Mouse (Mus musculus) MEL (cell line): Measurements from ENCODE around the gene Relb. TPM values are rescaled to one million over a fixed set of nuclear protein-coding genes. Genes with fewer than 3 reads are reported as not detected.

ENCODE experiments used
- DNase-seq: peaks from one replicate; pipeline ENCODE4 v3.0.0; 2011; ENCODE audit warnings: low read depth, low spot score
- H3K27ac ChIP-seq: 2 replicates; pipeline ENCODE4 v1.5.1; 2012; ENCODE audit warnings: low read depth, mild to moderate bottlenecking, control low read depth, low read length, moderate library complexity; ENCODE audit not compliant: control insufficient read depth
- H3K27me3 ChIP-seq, 2 experiments: fragments of 150-350 bp in 1 of 2; sonication (generic) in 1 of 2; 2 replicates each; pipeline ENCODE4 v1.6.1; 2012; ENCODE audit warnings: low read length in 2 of 2, mild to moderate bottlenecking in 2 of 2, improper control_type of control experiment in 1 of 2, moderate library complexity in 1 of 2; ENCODE audit not compliant: insufficient read depth in 2 of 2, control insufficient read depth in 1 of 2
- H3K36me3 ChIP-seq, 2 experiments: 2 replicates each; pipeline ENCODE4 v1.6.1; 2012 to 2014; ENCODE audit warnings: low read length in 2 of 2, improper control_type of control experiment in 1 of 2, inconsistent platforms in 1 of 2, mild to moderate bottlenecking in 1 of 2; ENCODE audit not compliant: insufficient read depth in 2 of 2, control insufficient read depth in 1 of 2
- H3K4me1 ChIP-seq, 2 experiments: fragments of 150-350 bp in 1 of 2; sonication (generic) in 1 of 2; 2 replicates each; pipeline ENCODE4 v1.6.1; 2012; ENCODE audit warnings: low read length in 2 of 2, improper control_type of control experiment in 1 of 2, mild to moderate bottlenecking in 1 of 2; ENCODE audit not compliant: insufficient read depth in 2 of 2, control insufficient read depth in 1 of 2
- H3K4me3 ChIP-seq, 2 experiments: fragments of 150-350 bp in 1 of 2; sonication (generic) in 1 of 2; 2 replicates each; pipeline ENCODE4 v1.5.1; 2012; ENCODE audit warnings: low read depth in 2 of 2, low read length in 2 of 2, mild to moderate bottlenecking in 2 of 2, moderate library complexity in 2 of 2, control low read depth in 1 of 2, improper control_type of control experiment in 1 of 2; ENCODE audit not compliant: control insufficient read depth in 1 of 2, insufficient read depth in 1 of 2
- H3K79me2 ChIP-seq: 2 replicates; pipeline ENCODE4 v1.6.1; 2012; ENCODE audit warnings: mild to moderate bottlenecking, low read length, moderate library complexity; ENCODE audit not compliant: control insufficient read depth, poor library complexity, insufficient read depth
- H3K9ac ChIP-seq: 2 replicates; pipeline ENCODE4 v1.6.1; 2012; ENCODE audit warnings: low read depth, mild to moderate bottlenecking, control low read depth, low read length, moderate library complexity; ENCODE audit not compliant: control insufficient read depth, poor library complexity, severe bottlenecking
- H3K9me3 ChIP-seq: fragments of 150-350 bp; sonication (generic); replicated peaks from 2 replicates; pipeline ENCODE4 v1.6.1; 2012; ENCODE audit warnings: mild to moderate bottlenecking, low read length, improper control_type of control experiment, moderate library complexity; ENCODE audit not compliant: insufficient read depth
- BHLHE40 ChIP-seq: IDR thresholded peaks from 2 replicates; pipeline ENCODE4 v1.6.1; 2012; ENCODE audit warnings: low read depth, mild to moderate bottlenecking, inconsistent platforms, low read length, improper control_type of control experiment, borderline replicate concordance
- CHD1 ChIP-seq: IDR thresholded peaks from 2 replicates; pipeline ENCODE4 v1.6.1; 2012; ENCODE audit warnings: low read depth, mild to moderate bottlenecking, inconsistent platforms, low read length, improper control_type of control experiment
- CTCF ChIP-seq, 3 experiments: IDR thresholded peaks in 2 of 3; conservative IDR thresholded peaks in 1 of 3; 2 replicates each; pipeline ENCODE4 v1.5.1; 2011 to 2012; ENCODE audit warnings: low read length in 3 of 3, low read depth in 2 of 3, mild to moderate bottlenecking in 2 of 3, improper control_type of control experiment in 1 of 3, inconsistent platforms in 1 of 3, mixed read lengths in 1 of 3, moderate library complexity in 1 of 3; ENCODE audit not compliant: control insufficient read depth in 1 of 3, insufficient read depth in 1 of 3, poor library complexity in 1 of 3, severe bottlenecking in 1 of 3
- E2F4 ChIP-seq: IDR thresholded peaks from 2 replicates; pipeline ENCODE4 v1.6.1; 2011; ENCODE audit warnings: low read depth, low read length, improper control_type of control experiment, borderline replicate concordance
- EP300 ChIP-seq, 2 experiments: IDR thresholded peaks; 2 replicates each; pipeline ENCODE4 v1.6.1; 2011; ENCODE audit warnings: improper control_type of control experiment in 2 of 2, low read length in 2 of 2, low read depth in 1 of 2, mild to moderate bottlenecking in 1 of 2
- GABPA ChIP-seq: IDR thresholded peaks from 2 replicates; pipeline ENCODE4 v1.6.1; 2012; ENCODE audit warnings: low read depth, mild to moderate bottlenecking, inconsistent platforms, low read length, improper control_type of control experiment, moderate library complexity
- GATA1 ChIP-seq: IDR thresholded peaks from 2 replicates; pipeline ENCODE4 v1.6.1; 2011; ENCODE audit warnings: low read depth, low read length, improper control_type of control experiment
- KAT2A ChIP-seq: conservative IDR thresholded peaks from 2 replicates; pipeline ENCODE4 v1.6.1; 2012; ENCODE audit warnings: low read depth, low read length, improper control_type of control experiment, inconsistent platforms
- MAX ChIP-seq: IDR thresholded peaks from 2 replicates; pipeline ENCODE4 v1.6.1; 2011; ENCODE audit warnings: low read length, improper control_type of control experiment
- MXI1 ChIP-seq: IDR thresholded peaks from 2 replicates; pipeline ENCODE4 v1.6.1; 2011; ENCODE audit warnings: mild to moderate bottlenecking, low read depth, low read length, improper control_type of control experiment
- NELFE ChIP-seq: IDR thresholded peaks from 2 replicates; pipeline ENCODE4 v1.6.1; 2011; ENCODE audit warnings: low read depth, low read length, improper control_type of control experiment
- POLR2A ChIP-seq, 2 experiments: IDR thresholded peaks; 2 replicates each; pipeline ENCODE4 v1.6.1; 2011 to 2012; ENCODE audit warnings: low read length in 2 of 2, mild to moderate bottlenecking in 2 of 2, control low read depth in 1 of 2, improper control_type of control experiment in 1 of 2, low read depth in 1 of 2, moderate library complexity in 1 of 2; ENCODE audit not compliant: control insufficient read depth in 1 of 2, insufficient read depth in 1 of 2, poor library complexity in 1 of 2
- POLR2AphosphoS2 ChIP-seq: IDR thresholded peaks from 2 replicates; pipeline ENCODE4 v1.6.1; 2011; ENCODE audit warnings: low read length, improper control_type of control experiment
- RAD21 ChIP-seq: IDR thresholded peaks from 2 replicates; pipeline ENCODE4 v1.6.1; 2011; ENCODE audit warnings: mild to moderate bottlenecking, low read depth, low read length, improper control_type of control experiment
- SMC3 ChIP-seq: IDR thresholded peaks from 2 replicates; pipeline ENCODE4 v1.6.1; 2011; ENCODE audit warnings: low read depth, low read length, improper control_type of control experiment
- TAL1 ChIP-seq: IDR thresholded peaks from 2 replicates; pipeline ENCODE4 v1.6.1; 2012; ENCODE audit warnings: mild to moderate bottlenecking, inconsistent platforms, low read length, moderate library complexity, mixed read lengths
- TBP ChIP-seq: IDR thresholded peaks from 2 replicates; pipeline ENCODE4 v1.8.0; 2011; ENCODE audit warnings: low read depth, low read length, improper control_type of control experiment
- UBTF ChIP-seq: IDR thresholded peaks from 2 replicates; pipeline ENCODE4 v1.6.1; 2012; ENCODE audit warnings: low read depth, mild to moderate bottlenecking, inconsistent platforms, low read length, improper control_type of control experiment, moderate library complexity, borderline replicate concordance; ENCODE audit not compliant: insufficient read depth
- USF1 ChIP-seq: IDR thresholded peaks from 2 replicates; pipeline ENCODE4 v1.6.1; 2014; ENCODE audit warnings: low read depth, mild to moderate bottlenecking, inconsistent platforms, low read length, improper control_type of control experiment, moderate library complexity
- ZKSCAN1 ChIP-seq: IDR thresholded peaks from 2 replicates; pipeline ENCODE4 v1.6.1; 2012; ENCODE audit warnings: low read depth, mild to moderate bottlenecking, inconsistent platforms, low read length, improper control_type of control experiment, moderate library complexity
- ZMIZ1 ChIP-seq: IDR thresholded peaks from 2 replicates; pipeline ENCODE4 v1.6.1; 2012; ENCODE audit warnings: low read depth, mild to moderate bottlenecking, inconsistent platforms, low read length, improper control_type of control experiment, moderate library complexity
- polyA plus RNA-seq, 2 experiments: library from polyadenylated mRNA; stranded (reverse) in 1 of 2; unstranded in 1 of 2; fragments of >175 nt in 1 of 2; fragments of >200 nt in 1 of 2; gene quantifications; 2 replicates each; pipeline versions ENCODE4 v1.2.1 to v1.2.4; 2012; ENCODE audit warnings: low replicate concordance in 2 of 2, low read depth in 1 of 2; ENCODE audit not compliant: insufficient read length in 2 of 2, insufficient read depth in 1 of 2, missing spikeins in 1 of 2
- total RNA-seq: library from RNA; depleted of rRNA; stranded (reverse); fragments of 300-350 nt; gene quantifications from 2 replicates; pipeline ENCODE4 v1.2.3, GENCODE M21; 2012

Gene Relb
- total and polyA plus RNA-seq, 3 experiments: 6.2 to 7.7 TPM; not detected in 1

DNA sequence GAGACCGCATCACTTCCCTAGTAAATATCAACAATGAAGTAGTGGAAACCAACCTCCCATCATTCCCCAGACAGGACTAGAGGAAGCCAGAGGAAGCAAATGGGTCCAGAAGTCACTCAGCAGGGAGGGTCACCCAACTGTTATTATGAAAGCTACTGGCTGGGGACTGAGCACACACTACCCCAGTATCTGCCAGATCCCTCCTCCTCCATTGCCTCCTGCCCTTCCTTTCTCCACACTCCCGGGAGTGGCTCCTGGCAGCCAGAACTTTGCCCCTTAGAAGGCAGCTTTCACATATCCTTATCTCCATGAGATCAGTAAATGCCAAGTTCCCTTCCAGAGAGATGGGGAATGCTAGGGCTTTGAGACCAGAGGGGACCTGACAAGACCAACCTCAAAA, 5.8 kb downstream of the Relb start:
- DNase-seq: no peak
- Histone ChIP-seq H3K4me3 (no peak overlapping the region), H3K36me3 (peaks cover 0 to 3% of the 10 kb centered on the region in 2 experiments; a peak in 1 of 4 replicates), H3K79me2 (no peaks in the 10 kb centered on the region), H3K9me3 (no peaks in the 10 kb centered on the region), H3K4me1 (peaks cover 0 to 5% of the 10 kb centered on the region in 2 experiments; a peak in 2 of 4 replicates), H3K27me3 (no peaks in the 10 kb centered on the region), H3K27ac (no peak overlapping the region), H3K9ac (no peak overlapping the region)
- TF ChIP-seq BHLHE40: no peak
- TF ChIP-seq ZKSCAN1: no peak
- no peak for TF ChIP-seq TAL1
- TF ChIP-seq MAX: no peak
- no peak for TF ChIP-seq POLR2AphosphoS2
- TF ChIP-seq POLR2A (IDR thresholded peaks at IDR 0.05; ENCODE audit: control insufficient read depth in 1 of 2, insufficient read depth in 1 of 2, low read depth in 1 of 2, low read length in 2 of 2, poor library complexity in 1 of 2): no peak
- TF ChIP-seq TBP: no peak
- TF ChIP-seq SMC3: no peak
- TF ChIP-seq GABPA: no peak
- no peak for TF ChIP-seq KAT2A

DNA sequence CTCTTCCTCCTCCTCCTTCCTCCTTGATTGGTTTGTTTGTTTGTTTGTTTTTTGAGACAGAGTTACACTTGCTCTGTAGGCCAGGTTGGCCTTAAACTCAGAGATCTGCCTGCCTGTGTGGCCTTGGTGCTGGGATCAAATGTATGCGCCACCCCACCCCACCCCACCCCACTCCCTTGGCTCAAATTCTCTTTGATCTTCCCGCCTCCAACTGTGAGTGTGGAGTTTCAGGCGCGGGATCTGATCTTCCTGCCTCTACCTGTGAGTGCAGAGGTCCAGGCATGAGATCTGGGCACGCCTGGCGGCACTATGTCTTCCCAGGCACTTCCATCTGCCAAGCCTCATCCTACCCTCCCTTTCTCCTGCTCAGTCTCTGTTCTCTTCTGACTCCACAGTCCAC, 7.0 kb downstream of the Relb start:
- no peaks in the 10 kb centered on the region for H3K27me3 ChIP-seq
- H3K9ac ChIP-seq: no peak overlapping the region
- no peak overlapping the region for H3K27ac ChIP-seq
- no peaks in the 10 kb centered on the region for H3K9me3 ChIP-seq
- DNase-seq: no peak
- no peaks in the 10 kb centered on the region for H3K4me1 ChIP-seq
- TF ChIP-seq ZMIZ1 (no peak), NELFE (no peak), EP300 (IDR thresholded peaks at IDR 0.05; ENCODE audit: low read depth in 1 of 2, low read length in 2 of 2) (no peak), MXI1 (no peak), UBTF (no peak), ZKSCAN1 (no peak), BHLHE40 (no peak), E2F4 (no peak), RAD21 (no peak), USF1 (no peak), TAL1 (no peak), POLR2AphosphoS2 (no peak), GATA1 (no peak), CHD1 (no peak), CTCF (IDR thresholded peaks at IDR 0.05 in 2 of 3, conservative IDR thresholded peaks at IDR 0.05 in 1 of 3; ENCODE audit: control insufficient read depth in 1 of 3, insufficient read depth in 1 of 3, low read depth in 2 of 3, low read length in 3 of 3, poor library complexity in 1 of 3, severe bottlenecking in 1 of 3) (no peak)
- TF ChIP-seq, all 39 proteins: peak for 0
- H3K4me3 ChIP-seq: no peak overlapping the region
- H3K36me3 ChIP-seq: no peaks in the 10 kb centered on the region
- H3K79me2 ChIP-seq: no peaks in the 10 kb centered on the region
